Comparison of ENCODE assay signal across 23 mouse cellular contexts in genomic region chr3:18626820-18627219, GRCm38 (mm10).
DNase-seq lines count a peak whose midpoint lies in the region; ATAC-seq and TF ChIP-seq lines count a peak whose summit lies in the region.
"Had no signal": no experiment of that assay in that cellular context is flagged by ENCODE, and none has a peak within 500 bp of the region (broad histone marks: within the 10 kb centered on the region; RNA-seq: fewer than 3 reads in every experiment).

No protein-coding gene starts in this region.

- no peaks in the 10 kb centered on the region for H3K9me3 ChIP-seq in forebrain, embryonic 15.5 days
- no peaks in the 10 kb centered on the region for H3K9me3 ChIP-seq in forebrain, postnatal 0 days (ENCODE audit: low read length)
- no peaks in the 10 kb centered on the region for H3K9me3 ChIP-seq in embryonic facial prominence, embryonic 10.5 days
- H3K9me3 ChIP-seq: G1E; hindbrain, embryonic 15.5 days; megakaryocyte, embryonic 14.5 days; stomach, embryonic 15.5 days had no signal

- TF ChIP-seq CTCF in forebrain, postnatal 0 days (IDR thresholded peaks at IDR 0.05; ENCODE audit: low read depth): no peak
- no peak for TF ChIP-seq CTCF in layer of hippocampus, adult 2 months (conservative IDR thresholded peaks at IDR 0.05)

- no peak overlapping the region for H3K4me3 ChIP-seq in forebrain, embryonic 15.5 days
- no peak overlapping the region for H3K4me3 ChIP-seq in forebrain, postnatal 0 days (ENCODE audit: low read depth, low read length)
- no peak overlapping the region for H3K4me3 ChIP-seq in layer of hippocampus, adult 2 months
- H3K4me3 ChIP-seq in embryonic facial prominence, embryonic 10.5 days: no peak overlapping the region
- H3K4me3 ChIP-seq: megakaryocyte, embryonic 14.5 days; stomach, embryonic 15.5 days had no signal

- peak overlapping the region; percentile 92; the same call in 1 of the 2 replicates for H3K27ac ChIP-seq in forebrain, embryonic 15.5 days (replicated peaks)
- H3K27ac ChIP-seq in forebrain, postnatal 0 days (ENCODE audit: low read depth, low read length): no peak overlapping the region
- H3K27ac ChIP-seq in layer of hippocampus, adult 2 months: peak overlapping the region; percentile 88; the same call in 1 of the 2 replicates
- H3K27ac ChIP-seq in embryonic facial prominence, embryonic 10.5 days (replicated peaks): no peak overlapping the region
- H3K27ac ChIP-seq: stomach, embryonic 15.5 days had no signal

- no peak overlapping the region for H3K4me2 ChIP-seq in forebrain, embryonic 15.5 days (replicated peaks)
- no peak overlapping the region for H3K4me2 ChIP-seq in forebrain, postnatal 0 days (ENCODE audit: low read depth)

- no peaks in the 10 kb centered on the region for H3K36me3 ChIP-seq in forebrain, embryonic 15.5 days
- no peaks in the 10 kb centered on the region for H3K36me3 ChIP-seq in forebrain, postnatal 0 days (ENCODE audit: insufficient read depth)
- no peaks in the 10 kb centered on the region for H3K36me3 ChIP-seq in embryonic facial prominence, embryonic 10.5 days (replicated peaks)
- H3K36me3 ChIP-seq: G1E; hindbrain, embryonic 15.5 days; stomach, embryonic 15.5 days had no signal

- DNase-seq in forebrain, postnatal 0 days: no peak
- no peak for DNase-seq in layer of hippocampus, adult 2 months (ENCODE audit: low spot score in 2 of 2)
- no peak for DNase-seq in layer of hippocampus, postnatal 25 days (ENCODE audit: extremely low spot score in 1 of 2, low spot score in 1 of 2)
- peak; percentile 19 for DNase-seq in embryonic facial prominence, embryonic 10.5 days (ENCODE audit: low spot score)
- peak; percentile 94 for DNase-seq in retina, postnatal 1 day
- DNase-seq in ovary, postnatal 14 days (ENCODE audit: low spot score): no peak
- DNase-seq in right cerebral cortex, adult 18-20 months: no peak
- DNase-seq: adrenal gland, postnatal 36 days; heart, postnatal 10 days; kidney, postnatal 14 days; left cerebral cortex, postnatal 4 days; liver; right cerebral cortex, postnatal 14 days; thymus, adult 18-20 months; thymus, postnatal 4 days had no signal

- peaks cover 27% of the 10 kb centered on the region for H3K4me1 ChIP-seq in forebrain, embryonic 15.5 days
- H3K4me1 ChIP-seq in forebrain, postnatal 0 days (ENCODE audit: insufficient read depth): no peaks in the 10 kb centered on the region
- H3K4me1 ChIP-seq in embryonic facial prominence, embryonic 10.5 days: peaks cover 40% of the 10 kb centered on the region

- no peak for ATAC-seq in forebrain, embryonic 15.5 days (replicated peaks)
- no peak for ATAC-seq in forebrain, postnatal 0 days
- ATAC-seq: intestine, postnatal 0 days; lung, postnatal 0 days; midbrain, embryonic 16.5 days had no signal

- H3K27me3 ChIP-seq in forebrain, embryonic 15.5 days: no peaks in the 10 kb centered on the region
- no peaks in the 10 kb centered on the region for H3K27me3 ChIP-seq in forebrain, postnatal 0 days (ENCODE audit: insufficient read depth, low read length)
- peaks cover 8% of the 10 kb centered on the region for H3K27me3 ChIP-seq in embryonic facial prominence, embryonic 10.5 days (replicated peaks; ENCODE audit: low read depth, poor library complexity, severe bottlenecking)
- H3K27me3 ChIP-seq: hindbrain, embryonic 15.5 days; megakaryocyte, embryonic 14.5 days; stomach, embryonic 15.5 days had no signal

- no peak overlapping the region for H3K9ac ChIP-seq in forebrain, embryonic 15.5 days (replicated peaks)
- H3K9ac ChIP-seq in forebrain, postnatal 0 days: no peak overlapping the region
- H3K9ac ChIP-seq: hindbrain, embryonic 15.5 days; stomach, embryonic 15.5 days had no signal

- WGBS in forebrain, embryonic 15.5 days: 66% methylated on average over 2 of the region's 2 CpGs
- 66% methylated on average over 2 of the region's 2 CpGs for WGBS in forebrain, postnatal 0 days
- WGBS in embryonic facial prominence, embryonic 10.5 days: 52% methylated on average over 2 of the region's 2 CpGs

Comparison
In these comparisons a context has a peak if more than half of its experiments do, and no peak if none do; other contexts are left out.
1. H3K27ac ChIP-seq: peak in forebrain, embryonic 15.5 days (single experiment) and layer of hippocampus, adult 2 months (single experiment); none in forebrain, postnatal 0 days (single experiment) and embryonic facial prominence, embryonic 10.5 days (single experiment).
2. DNase-seq: peak in embryonic facial prominence, embryonic 10.5 days (single experiment) and retina, postnatal 1 day (single experiment); none in forebrain, postnatal 0 days (single experiment), layer of hippocampus, adult 2 months (0 of 2), layer of hippocampus, postnatal 25 days (0 of 2), ovary, postnatal 14 days (single experiment) and right cerebral cortex, adult 18-20 months (single experiment).